Mouse (Mus musculus): ENCODE results near the gene Slit3.

Slit3 gene

GRCm38 (mm10) chr11:35305910-35306309 is 184.9 kb downstream of the Slit3 start:
- DNase-seq (ENCODE audit: low spot score) = no peak

- DNase-seq (ENCODE audit: low spot score) = no peak
These were observed 185.9 kb downstream of the Slit3 start for GRCm38 (mm10) chr11:35306922-35307321.

DNA sequence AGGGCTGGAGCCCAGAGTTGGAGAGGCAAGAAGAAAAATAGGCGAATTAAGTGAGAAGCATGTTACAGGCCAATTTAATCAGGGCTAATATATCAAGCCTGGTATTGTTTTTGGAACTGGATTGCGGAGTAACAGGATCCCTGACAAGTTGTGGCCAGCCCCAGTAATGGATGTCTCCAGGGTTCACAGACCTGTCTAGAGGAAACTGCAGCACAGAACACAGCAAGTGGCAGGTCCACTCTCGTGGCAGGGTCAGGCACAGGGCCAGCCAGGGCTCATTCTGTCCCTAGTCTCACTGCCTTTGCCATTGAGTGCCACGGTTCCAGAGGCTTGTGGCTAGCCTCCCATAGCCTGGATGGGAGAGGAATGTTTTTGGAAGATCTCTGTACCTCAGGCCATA is 187.0 kb downstream of the Slit3 start:
- DNase-seq (ENCODE audit: low spot score) = no peak

GRCm38 (mm10) chr11:35315449-35316028 is 194.5 kb downstream of the Slit3 start:
- DNase-seq (ENCODE audit: low spot score) = no peak

DNA sequence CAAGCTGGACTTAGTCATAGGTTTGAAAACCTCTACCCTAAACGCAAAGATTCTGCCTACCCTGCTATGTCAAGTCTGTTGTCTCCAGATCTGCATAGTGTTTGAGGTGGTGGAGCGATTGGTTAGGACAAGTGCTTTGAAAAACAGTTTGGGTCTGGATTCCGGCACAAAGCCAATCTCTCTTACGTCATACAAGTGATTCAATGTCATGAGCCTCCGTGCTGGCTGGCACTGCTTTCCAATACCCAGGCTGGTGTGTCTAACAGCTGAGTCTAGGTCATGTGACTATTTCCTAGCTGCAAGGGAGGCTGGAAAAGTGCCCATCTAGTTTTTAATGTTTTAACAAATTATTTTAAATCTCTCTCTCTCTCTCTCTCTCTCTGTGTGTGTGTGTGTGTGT is 196.2 kb downstream of the Slit3 start:
- no peak for DNase-seq (ENCODE audit: low spot score)

DNA sequence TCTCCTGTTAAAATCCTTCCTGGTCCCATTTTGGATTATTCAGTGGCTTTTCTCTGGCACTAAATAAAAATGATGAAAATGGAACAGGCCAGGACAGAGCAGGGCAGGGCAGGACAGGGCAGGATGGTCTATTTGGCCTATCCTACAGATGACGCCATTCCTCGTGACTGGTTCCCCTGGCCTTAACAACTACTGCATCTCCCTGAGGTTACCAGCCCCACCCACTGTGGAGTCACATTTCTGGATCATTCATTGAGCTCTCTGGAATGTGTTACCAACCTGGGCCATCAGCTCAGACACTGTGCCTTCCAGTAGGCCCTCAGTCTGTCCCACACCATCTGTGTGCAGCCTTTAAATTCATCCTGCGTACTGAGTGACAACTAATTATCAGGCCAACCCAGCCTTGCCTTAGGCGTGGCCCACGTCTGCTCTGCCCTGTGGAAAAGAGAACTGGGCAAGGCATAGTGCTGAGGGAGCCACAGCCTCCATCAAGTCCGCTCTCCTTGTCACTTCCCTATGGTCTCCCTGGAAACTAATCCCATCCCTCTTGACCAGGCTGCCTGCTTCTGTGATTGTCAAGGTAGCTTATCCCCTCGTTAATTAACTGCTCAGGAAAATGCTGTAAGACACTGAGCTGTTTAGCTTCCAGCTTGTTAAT is 196.9 kb downstream of the Slit3 start:
- DNase-seq (ENCODE audit: low spot score) = no peak

DNA sequence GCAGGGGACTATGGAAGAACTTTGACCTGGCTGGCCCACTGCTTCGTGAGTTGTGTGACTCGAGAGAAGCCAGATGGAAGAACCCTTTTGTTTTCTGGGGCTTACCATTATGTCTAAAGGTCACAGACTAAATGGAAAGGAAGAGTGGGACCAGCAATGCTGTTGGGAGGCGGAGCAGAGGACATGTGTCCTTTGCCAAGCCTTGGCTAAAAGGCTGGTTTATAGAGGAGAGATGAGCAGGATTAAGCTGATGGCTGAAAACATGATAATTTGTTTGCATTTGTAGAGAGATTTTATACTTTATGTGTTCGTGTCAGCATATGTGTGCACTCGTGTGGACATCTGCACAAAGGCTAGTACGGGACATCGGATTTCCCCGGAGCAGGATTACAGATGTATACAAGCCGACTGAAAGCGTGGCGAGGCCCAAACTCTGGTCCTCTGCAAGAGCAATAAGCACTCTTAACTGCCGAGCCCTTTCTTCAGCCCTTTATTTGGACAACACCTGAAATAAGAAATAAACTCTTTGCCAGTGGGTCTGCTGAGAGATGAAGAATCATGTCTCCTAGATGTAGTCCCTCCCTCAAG is 197.5 kb downstream of the Slit3 start:
- DNase-seq (ENCODE audit: low spot score) = no peak

GRCm38 (mm10) chr11:35320518-35320917 is 199.5 kb downstream of the Slit3 start:
- no peak for DNase-seq (ENCODE audit: low spot score)

DNA sequence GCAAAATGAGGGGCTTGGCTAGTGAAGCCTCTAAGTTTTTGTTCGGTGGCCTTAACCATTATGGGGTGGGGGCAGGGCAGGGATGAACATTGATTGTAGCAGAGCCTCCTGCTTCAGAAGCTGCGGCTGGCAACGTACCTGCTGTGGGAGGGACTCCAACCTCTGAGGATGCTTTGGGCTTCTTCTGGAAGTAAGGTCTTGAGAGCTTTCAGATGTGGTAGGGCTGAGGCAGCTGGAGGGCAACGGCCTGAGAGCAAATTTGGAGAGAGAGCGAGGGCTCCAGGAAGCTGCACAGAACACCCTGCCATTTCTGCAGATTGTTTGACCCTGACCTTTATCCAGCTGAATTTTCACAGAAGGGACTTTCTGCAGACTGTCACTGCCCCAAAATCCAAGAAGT is 203.4 kb downstream of the Slit3 start:
- DNase-seq (ENCODE audit: low spot score) = no peak

- DNase-seq (ENCODE audit: low spot score) = no peak
These were observed 204.3 kb downstream of the Slit3 start for GRCm38 (mm10) chr11:35325131-35325995.

- DNase-seq (ENCODE audit: low spot score) = no peak
These were observed 205.3 kb downstream of the Slit3 start for GRCm38 (mm10) chr11:35326346-35326745.

DNA sequence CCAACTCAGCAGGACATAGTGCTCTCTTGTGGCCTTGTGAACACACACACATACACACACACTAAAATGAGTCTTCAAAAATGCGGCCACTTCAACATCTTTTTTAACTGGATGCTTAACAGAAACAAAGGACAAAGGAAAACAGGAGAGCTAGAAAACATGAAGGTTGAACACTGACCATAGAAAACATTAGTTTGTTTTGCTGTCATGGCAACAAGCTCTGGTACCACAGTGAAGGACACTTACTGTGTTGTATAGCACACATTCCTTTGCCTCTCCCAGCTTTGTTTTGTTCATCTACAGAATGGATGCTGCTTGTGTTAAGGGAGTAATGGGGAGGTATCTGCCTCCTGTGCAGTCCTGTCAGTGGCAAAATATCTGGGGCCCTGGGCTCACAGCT is 206.9 kb downstream of the Slit3 start:
- no peak for DNase-seq (ENCODE audit: low spot score)

DNA sequence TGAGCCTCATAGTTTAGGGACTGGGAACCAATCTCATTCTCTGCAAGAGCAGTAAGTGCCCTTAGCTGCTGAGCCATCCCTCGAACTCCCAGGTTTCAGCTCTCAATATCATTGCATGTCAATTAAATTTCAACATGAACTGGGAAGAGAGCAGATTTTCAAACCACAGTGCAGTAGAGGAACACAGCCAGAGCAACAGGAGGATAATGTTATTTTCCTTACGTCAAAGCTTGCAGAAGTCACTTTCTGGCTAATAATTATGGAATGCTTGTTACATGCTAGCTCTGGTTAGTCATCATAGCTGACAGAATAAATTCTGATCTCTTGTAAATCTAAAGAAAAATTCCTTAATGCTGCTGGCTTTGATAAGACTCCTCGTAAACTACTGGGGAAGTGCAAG is 210.5 kb downstream of the Slit3 start:
- no peak for DNase-seq (ENCODE audit: low spot score)

- no peak for DNase-seq (ENCODE audit: low spot score)
These were observed 215.5 kb downstream of the Slit3 start for GRCm38 (mm10) chr11:35336558-35336957.

GRCm38 (mm10) chr11:35337493-35337892 is 216.5 kb downstream of the Slit3 start:
- DNase-seq (ENCODE audit: low spot score) = peak; percentile 9

DNA sequence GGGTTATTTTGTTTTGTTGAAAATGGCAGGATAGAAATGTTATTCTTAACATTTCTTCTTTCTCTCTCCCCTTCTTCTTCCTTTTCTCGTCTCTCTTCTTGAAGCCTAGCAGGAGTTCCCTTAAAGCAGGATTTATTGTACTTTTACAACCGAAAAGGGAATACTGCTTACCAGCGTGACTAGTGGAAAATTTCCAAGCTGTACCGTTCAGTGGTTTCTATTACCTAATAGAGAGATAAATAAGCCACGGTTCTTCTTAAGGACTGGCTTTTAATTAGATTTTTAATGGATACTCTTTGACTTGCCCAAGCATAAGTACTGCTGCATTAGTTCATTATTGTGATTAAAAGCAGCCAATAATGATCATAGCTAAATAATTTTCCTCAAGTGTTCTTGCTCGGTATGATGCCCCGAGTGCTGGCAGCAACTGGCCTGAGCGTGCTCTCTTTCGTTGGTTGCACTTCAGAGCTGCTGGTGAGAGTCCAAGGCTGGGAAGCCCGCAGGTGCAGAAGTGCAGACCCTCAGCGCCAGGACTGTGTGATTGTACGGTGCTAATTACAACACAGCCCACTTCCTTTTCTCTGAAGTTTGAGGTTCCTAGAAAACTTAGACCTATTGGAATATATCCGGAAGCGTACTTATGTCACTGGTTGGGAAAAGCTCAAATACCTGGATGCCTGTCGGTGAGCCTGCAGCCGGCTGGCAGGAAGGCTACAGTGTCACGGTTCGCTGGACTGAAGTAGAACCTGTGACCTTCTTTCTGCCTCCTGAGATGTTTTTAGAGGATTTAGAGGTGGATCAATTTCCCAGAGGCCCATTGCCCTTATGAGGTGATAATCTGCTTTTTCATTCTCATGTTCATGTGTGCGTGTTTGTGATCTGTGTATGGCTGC is 217.1 kb downstream of the Slit3 start:
- no peak for DNase-seq (ENCODE audit: low spot score)

DNA sequence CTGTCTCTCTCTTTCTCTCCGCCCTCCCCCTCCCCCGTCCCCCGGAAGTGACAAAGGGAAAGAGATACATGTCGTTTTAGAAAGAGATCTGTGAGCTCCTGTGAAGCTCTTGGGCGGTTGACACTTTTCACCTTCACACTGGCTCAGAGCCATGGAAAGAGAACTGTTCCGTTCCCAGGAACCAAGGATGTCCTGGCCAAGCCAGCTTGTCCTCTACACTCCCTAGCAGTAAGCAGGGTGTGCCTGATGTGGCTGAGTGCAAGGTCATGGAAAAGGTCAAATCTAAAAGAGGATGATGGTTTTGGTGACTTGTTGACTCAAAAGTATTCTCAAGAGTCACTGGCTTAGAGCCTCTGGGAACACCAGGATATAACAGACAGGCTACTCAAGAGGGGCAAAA is 219.7 kb downstream of the Slit3 start:
- DNase-seq (ENCODE audit: low spot score) = no peak

DNA sequence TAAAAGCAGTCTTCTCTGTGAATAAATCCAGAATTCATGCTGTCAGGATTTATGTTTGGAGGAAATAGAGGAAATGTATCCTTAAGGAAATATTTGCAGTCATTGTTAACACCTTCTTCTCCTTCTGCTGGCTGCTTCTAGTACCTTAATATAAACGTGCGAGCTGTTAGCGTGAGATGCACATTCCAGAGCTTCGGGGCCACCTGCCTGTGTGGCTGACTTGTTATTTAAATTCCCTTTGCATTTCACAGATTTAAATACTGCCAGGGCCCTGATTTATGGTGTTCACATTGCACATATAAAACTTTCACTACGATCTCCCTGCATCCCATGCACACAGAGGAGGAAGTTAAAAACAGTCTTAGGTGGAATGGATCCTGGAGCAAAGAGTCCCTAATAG is 221.5 kb downstream of the Slit3 start:
- no peak for DNase-seq (ENCODE audit: low spot score)

GRCm38 (mm10) chr11:35345696-35346480 is 224.9 kb downstream of the Slit3 start:
- DNase-seq (ENCODE audit: low spot score) = no peak

DNA sequence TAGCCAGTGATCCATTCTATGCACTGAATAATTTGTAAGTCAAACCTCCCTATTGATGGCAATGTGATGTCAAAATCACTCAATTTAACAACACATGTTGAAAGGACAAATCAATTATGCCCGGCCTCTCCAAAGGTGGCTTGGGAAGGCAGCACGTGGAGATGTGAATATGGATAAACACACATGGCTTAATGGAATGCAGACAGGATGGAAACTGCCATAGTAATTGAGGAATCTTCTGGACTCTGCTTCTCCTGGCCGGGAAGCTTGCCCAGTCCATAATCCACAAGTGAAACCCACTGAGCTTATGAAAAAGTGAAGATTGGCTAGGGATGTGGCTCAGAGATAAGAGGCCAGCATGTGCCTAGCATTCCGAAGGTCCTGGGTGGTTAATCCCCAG is 227.1 kb downstream of the Slit3 start:
- DNase-seq (ENCODE audit: low spot score) = no peak

DNA sequence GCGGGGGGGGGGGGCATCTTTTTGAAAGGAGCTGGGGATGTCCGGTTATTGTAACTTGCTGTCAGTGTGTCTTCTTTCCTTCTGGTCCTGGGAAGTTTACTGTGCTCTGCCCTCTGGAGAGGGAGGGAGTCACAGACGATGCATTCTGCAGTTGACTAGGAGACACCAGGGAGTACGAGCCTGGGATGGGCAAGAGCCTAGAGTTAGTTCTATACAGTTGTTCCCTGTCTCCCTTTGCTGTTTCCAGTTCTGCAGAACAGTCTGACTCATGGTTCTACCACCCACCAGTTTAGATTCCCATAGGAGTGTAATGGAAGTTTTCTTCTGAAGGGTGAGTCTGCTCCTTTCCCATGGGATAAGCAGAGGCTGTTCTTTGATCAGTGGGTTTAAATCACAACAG is 229.9 kb downstream of the Slit3 start:
- no peak for DNase-seq (ENCODE audit: low spot score)

All from testis, postnatal 14 days (tissue).